Mouse (Mus musculus) subcutaneous adipose tissue, adult 2 months (tissue): ENCODE results near the gene Olfr1284. TPM values are rescaled to one million over a fixed set of nuclear protein-coding genes. Genes with fewer than 3 reads are reported as not detected.

Experiments used
- polyA plus RNA-seq: library from polyadenylated mRNA; depleted of rRNA; stranded (reverse); fragments of >200 nt; gene quantifications from 2 replicates; pipeline ENCODE4 v1.2.3, GENCODE M21; 2012; ENCODE audit warnings: low replicate concordance; rRNA removed

Gene Olfr1284
- polyA plus RNA-seq = not detected in 2 replicates

DNA sequence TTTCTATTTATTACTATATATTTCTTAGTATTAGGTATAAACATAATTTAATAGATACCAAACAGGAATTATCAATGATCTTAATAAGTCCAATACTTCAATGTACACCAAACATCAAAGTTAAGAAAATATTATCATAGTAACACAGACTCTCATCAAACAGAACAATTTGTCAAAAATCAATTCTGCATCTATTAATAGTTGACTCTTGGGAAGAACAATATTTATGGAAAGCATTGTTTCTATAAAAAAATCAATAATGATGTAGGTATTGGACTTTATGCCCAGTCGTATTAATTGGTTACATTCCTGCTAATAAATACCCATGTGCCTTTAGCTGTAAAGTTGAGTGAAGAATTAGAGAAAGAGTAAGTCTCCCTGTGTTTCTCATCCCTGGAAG is at the start of gene Olfr1284:
Gene Olfr1284, plus strand, starts transcription at position 301 of the 400 bp plus-strand sequence.

GRCm38 (mm10) chr2:111326220-111326619 is 49.1 kb upstream of the Olfr1284 start, which contains the start of gene Olfr1281:
Olfr1281 (plus strand) TSS chr2:111326520.

GRCm38 (mm10) chr2:111335976-111336375 is 39.3 kb upstream of the Olfr1284 start, which contains the start of gene Olfr1282:
Olfr1282 (minus strand) TSS chr2:111336076.

DNA sequence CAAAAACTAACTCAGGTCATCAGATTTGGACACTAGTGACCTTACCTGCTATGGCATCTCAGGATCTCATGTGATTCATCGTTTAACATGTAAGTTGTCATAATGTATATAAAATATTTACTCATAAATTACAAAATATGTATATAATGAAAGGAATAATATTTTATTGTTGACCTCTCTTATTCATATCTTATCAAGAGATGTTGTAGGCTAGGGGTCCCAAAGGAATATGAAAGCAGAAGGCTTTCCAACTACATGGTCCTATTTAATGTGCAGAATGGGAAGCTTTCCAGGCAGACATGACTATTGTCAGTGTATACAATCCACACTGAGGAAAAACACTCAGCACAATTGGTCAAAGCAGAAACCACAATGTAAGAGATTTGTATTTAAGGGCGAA is 8.8 kb upstream of the Olfr1284 start, which contains the start of gene Olfr1283:
Gene Olfr1283, plus strand, starts transcription at position 301 of the 400 bp plus-strand sequence.

DNA sequence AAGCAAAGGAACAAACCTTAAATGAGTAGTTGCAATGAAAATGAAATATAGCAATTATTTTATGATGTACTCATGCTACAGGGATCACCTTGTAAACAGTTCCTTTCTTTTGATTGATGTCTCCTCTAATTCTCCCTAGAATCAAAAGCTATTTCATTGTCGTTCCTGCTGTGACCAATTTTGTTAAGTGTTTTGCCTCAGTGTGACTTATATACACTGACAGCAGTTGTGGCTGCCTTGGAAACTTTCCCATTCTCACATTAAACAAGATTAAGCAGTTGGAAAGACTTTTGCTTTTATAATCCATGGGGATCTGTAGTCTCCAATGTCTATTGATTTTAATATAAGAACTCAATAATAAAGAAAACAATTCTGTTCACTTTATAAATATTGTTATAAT is 47.6 kb downstream of the Olfr1284 start, which contains the start of gene Olfr1286:
Gene Olfr1286, minus strand, starts transcription at position 185 of the 400 bp plus-strand sequence.

Other genes starting within 250 kb of the Olfr1284 start
- gene Gm15130, start 222.6 kb upstream of the Olfr1284 start, polyA plus RNA-seq = not detected in 2 replicates
- not detected in 2 replicates for gene 4930430A15Rik, start 145.9 kb upstream of the Olfr1284 start, polyA plus RNA-seq
- gene Olfr1275, start 140.2 kb upstream of the Olfr1284 start, polyA plus RNA-seq = not detected in 2 replicates
- not detected in 2 replicates for gene Olfr1276, start 121.0 kb upstream of the Olfr1284 start, polyA plus RNA-seq
- not detected in 2 replicates for gene Olfr1277, start 101.4 kb upstream of the Olfr1284 start, polyA plus RNA-seq
- gene Olfr1278, start 85.4 kb upstream of the Olfr1284 start, polyA plus RNA-seq = not detected in 2 replicates
- not detected in 2 replicates for gene Olfr1279, start 74.9 kb upstream of the Olfr1284 start, polyA plus RNA-seq
- not detected in 2 replicates for gene Olfr1280, start 61.5 kb upstream of the Olfr1284 start, polyA plus RNA-seq
- not detected in 2 replicates for gene Olfr1281, start 49.0 kb upstream of the Olfr1284 start, polyA plus RNA-seq
- not detected in 2 replicates for gene Olfr1282, start 39.4 kb upstream of the Olfr1284 start, polyA plus RNA-seq
- gene Olfr1283, start 8.7 kb upstream of the Olfr1284 start, polyA plus RNA-seq = not detected in 2 replicates
- not detected in 2 replicates for gene Olfr1286, start 47.6 kb downstream of the Olfr1284 start, polyA plus RNA-seq
- gene Olfr1287, start 73.6 kb downstream of the Olfr1284 start, polyA plus RNA-seq = not detected in 2 replicates
- gene Olfr1288, start 98.6 kb downstream of the Olfr1284 start, polyA plus RNA-seq = not detected in 2 replicates
- gene Olfr1289, start 105.3 kb downstream of the Olfr1284 start, polyA plus RNA-seq = not detected in 2 replicates
- not detected in 2 replicates for gene Olfr1290, start 118.3 kb downstream of the Olfr1284 start, polyA plus RNA-seq
- gene Olfr1291-ps1, start 121.7 kb downstream of the Olfr1284 start, polyA plus RNA-seq = not detected in 2 replicates
- gene Olfr1293-ps, start 149.7 kb downstream of the Olfr1284 start, polyA plus RNA-seq = not detected in 2 replicates
- gene Olfr1294, start 164.8 kb downstream of the Olfr1284 start, polyA plus RNA-seq = not detected in 2 replicates
- gene Olfr1295, start 194.2 kb downstream of the Olfr1284 start, polyA plus RNA-seq = not detected in 2 replicates